Mouse (Mus musculus) CD4-positive naive resting alpha-beta T cell, adult 76 days (primary cell): ENCODE results near the gene Etl4. TPM values are rescaled to one million over a fixed set of nuclear protein-coding genes. Genes with fewer than 3 reads are reported as not detected.

Source experiments
- total RNA-seq: library from RNA; stranded (reverse); gene quantifications from one replicate; pipeline ENCODE4 v1.2.4, GENCODE M21; 2023

Etl4 gene
- not detected for total RNA-seq

GRCm38 (mm10) chr2:19909171-19909899 lies at the start of gene Etl4:
Gene Etl4 (plus strand): TSS chr2:19909780.

